Mouse (Mus musculus) thymus, adult 2 months (tissue): ENCODE results near the gene Cd274.

Source experiments
- CTCF ChIP-seq: fragments of 200-500 bp; IDR thresholded peaks from 2 replicates; pipeline ENCODE4 v1.5.1; 2012; ENCODE audit warnings: mild to moderate bottlenecking, control low read depth, low read length, moderate library complexity, borderline replicate concordance; ENCODE audit not compliant: control insufficient read depth, poor library complexity, insufficient read depth; ENCODE audit errors: extremely low read depth
- POLR2A ChIP-seq: fragments of 200-500 bp; IDR thresholded peaks from 2 replicates; pipeline ENCODE4 v1.6.1; 2012; ENCODE audit warnings: mild to moderate bottlenecking, low read length, control low read depth, moderate library complexity; ENCODE audit not compliant: control insufficient read depth, poor library complexity, insufficient read depth; ENCODE audit errors: extremely low read depth

GRCm38 (mm10) chr19:29419506-29419905, 52.3 kb downstream of the Cd274 start:
- TF ChIP-seq POLR2A, result no peak
- no peak for TF ChIP-seq CTCF
